Mouse (Mus musculus): Measurements from ENCODE around the gene Cux1.
A peak's percentile ranks its signal among the peaks of the same experiment; 100 is the strongest.

Gene Cux1

DNA sequence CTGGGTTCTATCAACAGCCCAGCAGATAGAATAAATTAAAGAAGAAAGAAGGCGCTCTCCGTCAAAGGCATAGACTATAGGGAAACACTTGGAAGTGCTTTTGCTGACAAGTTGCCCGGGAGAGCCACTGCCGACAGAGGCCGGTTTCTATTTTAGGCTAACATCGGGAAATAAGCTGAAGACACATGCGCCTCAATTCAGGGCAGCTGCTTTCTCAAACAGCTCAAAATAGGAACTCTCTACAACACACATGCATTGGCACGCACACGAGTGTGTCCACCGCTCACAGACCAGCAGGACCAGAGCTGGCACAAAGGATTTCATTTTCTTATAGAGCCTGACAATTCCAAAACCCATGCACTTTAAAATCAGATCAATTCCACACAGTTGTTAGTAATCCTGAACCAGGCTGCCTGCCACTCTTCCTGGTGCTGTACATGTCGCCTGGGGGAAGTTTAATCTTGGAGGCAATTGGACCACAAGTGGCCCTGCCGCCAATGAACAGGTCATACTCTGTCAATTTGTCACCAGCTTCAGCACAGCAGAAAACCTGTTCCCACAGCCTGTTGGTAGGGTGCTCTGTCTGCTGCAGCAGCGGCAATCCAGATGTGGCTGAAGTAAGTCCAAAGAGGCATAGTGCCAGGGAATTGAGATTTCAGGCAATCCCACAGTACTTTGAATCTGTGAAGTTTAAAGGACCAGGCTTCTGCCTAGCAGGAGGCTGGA, 139.4 kb downstream of the Cux1 start:
- no peak for DNase-seq (ENCODE audit: low spot score)

GRCm38 (mm10) chr5:136427121-136427771, 140.0 kb downstream of the Cux1 start:
- no peak for DNase-seq (ENCODE audit: low spot score)

GRCm38 (mm10) chr5:136422948-136423347, 144.3 kb downstream of the Cux1 start:
- no peak for DNase-seq (ENCODE audit: low spot score)

DNA sequence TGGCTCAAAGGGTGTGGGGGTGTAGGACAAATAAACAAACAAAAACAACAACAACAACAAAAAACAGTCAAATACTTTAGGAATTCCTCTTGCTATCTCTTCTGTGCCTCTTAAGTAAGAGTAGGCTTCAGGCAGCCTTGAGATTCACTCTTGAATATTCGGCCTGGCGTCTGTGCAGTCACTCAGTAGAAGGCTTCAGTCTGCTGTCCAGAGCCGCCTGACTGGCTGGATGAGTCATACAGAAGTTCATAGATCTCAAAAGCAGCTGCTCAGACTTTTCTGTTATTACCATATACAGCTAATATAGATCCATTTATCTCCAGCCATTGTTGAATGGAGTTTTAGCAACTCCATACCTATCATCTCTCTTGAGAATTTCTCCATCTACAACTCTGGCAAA, 145.4 kb downstream of the Cux1 start:
- DNase-seq (ENCODE audit: low spot score), result no peak

DNA sequence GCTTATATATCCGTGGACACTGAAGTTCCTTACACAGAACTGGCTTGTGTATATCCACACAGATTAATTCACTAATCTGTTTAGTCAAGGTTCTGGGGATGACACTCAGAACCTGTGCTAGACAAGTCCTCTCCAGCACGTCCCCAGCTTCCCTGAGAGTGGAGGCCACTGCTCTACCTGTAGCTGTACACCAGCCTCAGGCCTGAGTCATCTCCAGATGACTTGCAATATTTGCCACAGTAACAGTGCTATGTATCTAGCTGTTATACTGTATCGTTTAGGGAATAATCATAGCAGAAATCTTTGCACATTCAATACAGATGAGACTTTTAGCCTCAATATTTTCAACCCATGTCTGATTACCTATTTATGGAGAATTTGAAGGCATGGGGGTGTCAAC, 146.0 kb downstream of the Cux1 start:
- no peak for DNase-seq (ENCODE audit: low spot score)

- no peak for DNase-seq (ENCODE audit: low spot score)
Observed at GRCm38 (mm10) chr5:136420342-136420741, 146.9 kb downstream of the Cux1 start.

DNA sequence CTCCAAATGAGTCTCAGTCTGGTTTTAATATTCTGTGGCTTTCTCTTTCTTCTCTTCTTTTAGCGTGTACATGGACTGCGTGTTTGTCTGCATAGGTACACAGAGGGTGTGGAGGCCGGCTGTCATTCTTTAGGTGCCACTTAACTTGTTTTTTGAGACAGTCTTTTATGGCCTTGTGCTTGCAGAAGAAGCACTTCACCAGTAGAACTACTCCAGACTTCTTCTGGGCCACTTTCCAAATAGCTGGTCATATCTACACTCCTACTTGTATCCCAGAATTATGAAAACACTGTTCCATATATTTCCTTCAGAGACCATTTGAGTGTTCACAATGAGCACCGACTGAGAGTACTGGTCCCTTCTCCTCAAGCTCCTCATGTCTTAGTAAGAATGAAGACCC, 149.4 kb downstream of the Cux1 start:
- DNase-seq (ENCODE audit: low spot score), result no peak

- DNase-seq (ENCODE audit: low spot score), result no peak
Observed at GRCm38 (mm10) chr5:136414479-136414878, 152.8 kb downstream of the Cux1 start.

DNA sequence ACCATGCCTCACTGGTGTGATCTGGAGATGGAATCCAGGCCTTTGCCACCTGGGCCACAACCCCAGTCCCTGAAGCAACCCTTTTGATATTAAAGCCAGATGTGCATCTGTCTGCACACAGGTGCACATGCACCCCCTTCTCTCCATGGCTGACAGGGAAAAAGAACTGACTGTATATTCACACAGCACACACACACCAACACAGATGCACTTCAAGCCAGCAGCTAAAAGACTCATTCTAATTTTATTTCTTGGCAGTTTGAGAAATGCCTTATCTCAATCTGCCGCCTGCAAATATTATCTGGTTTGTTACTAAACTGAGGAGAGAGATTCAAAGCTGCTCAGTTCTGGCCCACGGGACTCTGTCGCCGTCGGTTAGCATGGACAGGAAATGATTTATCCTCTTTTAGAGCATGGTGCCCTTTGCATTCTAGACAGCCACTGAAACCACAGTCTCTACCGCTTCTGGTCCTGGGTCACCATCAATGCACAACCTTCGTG, 156.6 kb downstream of the Cux1 start:
- no peak for DNase-seq (ENCODE audit: low spot score)

GRCm38 (mm10) chr5:136406357-136406756, 160.9 kb downstream of the Cux1 start:
- DNase-seq (ENCODE audit: low spot score), result no peak

GRCm38 (mm10) chr5:136403565-136403961, 163.7 kb downstream of the Cux1 start:
- DNase-seq (ENCODE audit: low spot score), result peak; percentile 19

GRCm38 (mm10) chr5:136402622-136403564, 164.4 kb downstream of the Cux1 start:
- no peak for DNase-seq (ENCODE audit: low spot score)

DNA sequence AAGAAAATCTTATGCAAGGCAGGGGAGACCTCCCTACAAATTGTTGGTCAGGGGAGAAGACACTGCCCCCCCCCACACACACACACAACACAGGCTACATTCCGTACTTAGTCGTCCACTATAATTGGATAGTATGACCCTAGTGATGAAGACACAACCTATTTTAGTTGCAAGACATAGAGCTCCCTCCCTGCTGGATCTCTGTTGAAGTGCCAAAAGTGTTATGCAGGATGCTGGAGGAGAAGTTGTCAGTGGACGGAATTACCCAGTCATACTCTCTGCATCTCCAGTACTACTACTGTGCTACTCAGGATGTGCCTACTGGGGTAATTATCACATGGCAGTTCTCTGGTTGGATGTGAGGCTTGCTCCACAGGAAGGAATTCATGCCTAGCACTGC, 168.6 kb downstream of the Cux1 start:
- DNase-seq (ENCODE audit: low spot score), result no peak

- no peak for DNase-seq (ENCODE audit: low spot score)
Observed at GRCm38 (mm10) chr5:136396699-136397098, 170.6 kb downstream of the Cux1 start.

DNA sequence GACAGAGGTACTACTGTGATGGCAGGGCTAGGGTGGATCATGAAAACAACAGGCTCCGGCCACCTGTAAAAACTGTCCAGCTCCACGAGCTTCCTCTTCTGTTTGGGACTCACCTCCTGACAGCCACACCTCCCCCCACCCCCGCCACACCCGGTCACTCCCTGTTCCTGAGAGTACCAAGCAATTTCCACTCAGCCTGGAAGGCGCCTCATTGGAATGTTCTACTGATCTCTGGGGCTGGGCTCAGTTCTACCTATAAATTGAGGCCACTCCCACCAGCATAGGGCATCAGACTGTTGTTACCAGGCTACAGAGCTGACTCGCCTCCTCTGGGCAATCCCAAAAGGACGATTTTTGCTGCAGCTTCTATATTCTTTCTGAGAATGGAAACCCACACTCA, 171.0 kb downstream of the Cux1 start:
- no peak for DNase-seq (ENCODE audit: low spot score)

DNA sequence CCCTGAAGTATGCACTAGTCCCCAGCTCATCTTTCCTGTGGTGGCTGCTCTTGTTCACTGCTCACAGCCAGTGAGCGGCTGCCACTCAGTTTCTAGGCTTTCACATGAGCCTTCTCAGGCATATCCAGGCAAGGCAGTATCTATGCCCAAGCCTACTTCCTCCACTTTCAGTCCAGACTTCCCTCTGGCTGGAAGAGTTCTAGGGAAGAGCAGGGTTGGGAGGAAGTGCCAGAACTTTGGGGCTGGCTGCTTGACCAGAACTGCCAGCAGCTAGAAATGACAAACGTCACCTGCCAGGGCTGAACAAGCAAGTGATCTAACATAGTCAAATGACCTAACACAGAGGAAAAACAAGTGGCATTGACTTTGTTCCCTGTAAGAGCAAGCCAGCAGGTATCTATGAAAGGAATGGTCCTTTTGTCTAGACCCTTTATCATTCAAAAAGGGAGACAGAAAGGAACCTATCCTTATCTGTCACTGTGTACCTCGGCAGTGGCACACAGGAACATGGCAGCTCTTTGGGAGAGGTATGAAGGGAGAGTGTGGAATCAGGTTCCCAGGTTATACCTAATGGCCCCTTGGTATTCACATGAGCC, 171.6 kb downstream of the Cux1 start:
- no peak for DNase-seq (ENCODE audit: low spot score)

GRCm38 (mm10) chr5:136394517-136395212, 172.6 kb downstream of the Cux1 start:
- DNase-seq (ENCODE audit: low spot score), result no peak

- DNase-seq (ENCODE audit: low spot score), result no peak
Observed at GRCm38 (mm10) chr5:136393621-136394020, 173.7 kb downstream of the Cux1 start.

DNA sequence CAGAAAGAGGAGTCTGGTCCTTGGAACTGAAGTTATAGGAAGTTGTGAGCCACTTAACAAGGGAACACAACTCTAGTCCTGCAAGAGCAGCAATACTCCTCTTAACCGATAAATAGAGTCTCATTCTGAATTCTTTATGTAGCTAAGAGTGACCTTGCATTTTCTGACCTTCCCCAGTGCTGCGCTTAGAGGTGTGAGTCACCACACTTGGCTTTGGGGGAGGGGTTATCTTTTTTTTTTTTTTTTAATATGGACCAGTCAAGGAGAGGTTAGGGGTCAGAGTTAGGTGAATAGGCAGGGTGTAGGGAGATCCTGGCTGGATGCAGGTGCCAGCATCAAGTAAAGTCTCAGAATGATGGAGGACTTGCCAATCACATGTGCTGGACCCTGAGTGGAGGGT, 180.5 kb downstream of the Cux1 start:
- no peak for DNase-seq (ENCODE audit: low spot score)

- DNase-seq (ENCODE audit: low spot score), result no peak
Observed at GRCm38 (mm10) chr5:136385161-136385560, 182.1 kb downstream of the Cux1 start.

DNA sequence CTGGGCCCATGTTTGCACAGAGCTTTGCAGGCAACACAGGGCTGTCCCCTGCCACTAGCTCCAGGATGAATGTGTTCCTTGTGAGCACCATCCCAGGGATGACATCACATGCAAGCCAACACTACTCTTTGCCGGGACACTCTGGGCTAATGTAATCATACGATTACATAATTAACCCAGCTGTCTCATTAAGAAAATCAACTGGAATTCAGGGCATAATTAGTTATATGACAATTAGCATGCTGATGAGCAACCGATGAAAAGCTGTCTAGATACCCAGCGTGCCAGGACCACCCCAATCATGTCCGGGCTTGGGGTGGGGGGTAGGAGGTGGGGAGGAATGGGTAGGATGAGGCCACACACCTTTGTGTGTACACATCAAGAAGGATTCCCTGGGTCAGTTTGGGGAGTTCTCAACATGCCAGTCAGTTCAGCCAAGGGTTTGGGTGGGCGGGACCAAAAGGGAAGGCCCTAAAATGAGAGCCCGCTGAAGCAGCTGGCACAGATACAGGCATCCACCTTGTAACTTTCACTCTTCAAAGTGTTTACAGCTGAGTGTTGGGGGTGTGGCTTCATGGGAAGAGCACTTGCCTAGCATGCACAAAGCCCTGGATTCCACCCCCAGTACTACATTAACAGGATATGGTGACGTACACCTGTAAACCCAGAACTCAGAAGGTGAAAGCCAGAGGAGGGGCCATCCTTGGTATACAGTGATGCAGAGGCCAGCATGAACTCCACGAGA, 184.9 kb downstream of the Cux1 start:
- DNase-seq (ENCODE audit: low spot score), result no peak

All from yolk sac, embryonic 10.5 days (tissue).